10 mouse cellular contexts compared by ENCODE assay signal in genomic region chr10:28485574-28485973, GRCm38 (mm10).
DNase-seq lines count a peak whose midpoint lies in the region; ATAC-seq and TF ChIP-seq lines count a peak whose summit lies in the region.
"Had no signal": no experiment of that assay in that cellular context is flagged by ENCODE, and none has a peak within 500 bp of the region (broad histone marks: within the 10 kb centered on the region; RNA-seq: fewer than 3 reads in every experiment).

No protein-coding gene starts in this region.

- no peak for TF ChIP-seq POLR2A in bone marrow, adult 2 months (IDR thresholded peaks at IDR 0.05; ENCODE audit: borderline replicate concordance, control insufficient read depth, low read depth, low read length)

- WGBS in neural tube, embryonic 12.5 days: 33% methylated on average over 3 of the region's 3 CpGs
- 31% methylated on average over 3 of the region's 3 CpGs for WGBS in neural tube, embryonic 15.5 days
- 21% methylated on average over 3 of the region's 3 CpGs for WGBS in bone marrow, adult 2 months
- 53% methylated on average over 3 of the region's 3 CpGs for WGBS in kidney, embryonic 15.5 days
- 19% methylated on average over 3 of the region's 3 CpGs for WGBS in liver, embryonic 16.5 days (ENCODE audit: insufficient replicate concordance)

- no peaks in the 10 kb centered on the region for H3K36me3 ChIP-seq in neural tube, embryonic 12.5 days
- no peaks in the 10 kb centered on the region for H3K36me3 ChIP-seq in neural tube, embryonic 15.5 days
- H3K36me3 ChIP-seq in kidney, embryonic 15.5 days: no peaks in the 10 kb centered on the region
- no peaks in the 10 kb centered on the region for H3K36me3 ChIP-seq in liver, embryonic 16.5 days (ENCODE audit: control insufficient read depth, insufficient read depth)
- H3K36me3 ChIP-seq: neural tube, embryonic 13.5 days had no signal

- H3K4me2 ChIP-seq in neural tube, embryonic 12.5 days (replicated peaks): no peak overlapping the region
- no peak overlapping the region for H3K4me2 ChIP-seq in neural tube, embryonic 15.5 days
- no peak overlapping the region for H3K4me2 ChIP-seq in kidney, embryonic 15.5 days
- no peak overlapping the region for H3K4me2 ChIP-seq in liver, embryonic 16.5 days (ENCODE audit: low read depth, low read length)
- H3K4me2 ChIP-seq: neural tube, embryonic 13.5 days had no signal

- H3K27me3 ChIP-seq in neural tube, embryonic 12.5 days (replicated peaks): no peaks in the 10 kb centered on the region
- H3K27me3 ChIP-seq in neural tube, embryonic 15.5 days (replicated peaks): no peaks in the 10 kb centered on the region
- H3K27me3 ChIP-seq in kidney, embryonic 15.5 days: no peaks in the 10 kb centered on the region
- H3K27me3 ChIP-seq in liver, embryonic 16.5 days (ENCODE audit: control insufficient read depth, insufficient read depth, low read depth, low read length): no peaks in the 10 kb centered on the region
- H3K27me3 ChIP-seq: neural tube, embryonic 13.5 days had no signal

- ATAC-seq in neural tube, embryonic 12.5 days (ENCODE audit: low FRiP score, low read depth): peak; percentile 58
- no peak for ATAC-seq in neural tube, embryonic 15.5 days (ENCODE audit: low FRiP score)
- ATAC-seq in erythroid progenitor cell, adult 5-6 weeks (replicated peaks; ENCODE audit: low FRiP score, poor library complexity, severe bottlenecking): 0 out of 2 replicates have a peak, but pooled peaks have one; percentile 39
- ATAC-seq in kidney, embryonic 15.5 days (replicated peaks; ENCODE audit: low FRiP score): 0 out of 2 replicates have a peak, but pooled peaks have one; percentile 25
- ATAC-seq in liver, embryonic 16.5 days (ENCODE audit: low read depth): 0 out of 2 replicates have a peak, but pooled peaks have one; percentile 30
- ATAC-seq in monocyte, adult 5-6 weeks (replicated peaks; ENCODE audit: insufficient number of reproducible peaks, low FRiP score, low TSS enrichment, poor library complexity, severe bottlenecking): no peak

- no peak overlapping the region for H3K4me3 ChIP-seq in neural tube, embryonic 12.5 days
- no peak overlapping the region for H3K4me3 ChIP-seq in neural tube, embryonic 15.5 days (replicated peaks)
- H3K4me3 ChIP-seq in bone marrow, adult 2 months (replicated peaks; ENCODE audit: control insufficient read depth, low read depth, low read length): no peak overlapping the region
- H3K4me3 ChIP-seq in kidney, embryonic 15.5 days (replicated peaks): no peak overlapping the region
- no peak overlapping the region for H3K4me3 ChIP-seq in liver, embryonic 16.5 days (ENCODE audit: low read depth, low read length)
- H3K4me3 ChIP-seq: erythroblast, embryonic 14.5 days; neural tube, embryonic 13.5 days had no signal

- no peak overlapping the region for H3K9ac ChIP-seq in neural tube, embryonic 12.5 days
- H3K9ac ChIP-seq in neural tube, embryonic 15.5 days (replicated peaks): no peak overlapping the region
- no peak overlapping the region for H3K9ac ChIP-seq in kidney, embryonic 15.5 days
- H3K9ac ChIP-seq in liver, embryonic 16.5 days (ENCODE audit: low read depth, low read length): no peak overlapping the region
- H3K9ac ChIP-seq: neural tube, embryonic 13.5 days had no signal

- no peak overlapping the region for H3K27ac ChIP-seq in neural tube, embryonic 12.5 days
- H3K27ac ChIP-seq in neural tube, embryonic 15.5 days (replicated peaks): no peak overlapping the region
- no peak overlapping the region for H3K27ac ChIP-seq in bone marrow, adult 2 months (ENCODE audit: control insufficient read depth, insufficient read depth, low read depth, low read length, poor library complexity)
- no peak overlapping the region for H3K27ac ChIP-seq in kidney, embryonic 15.5 days
- H3K27ac ChIP-seq in liver, embryonic 16.5 days (ENCODE audit: low read length): no peak overlapping the region
- H3K27ac ChIP-seq: neural tube, embryonic 13.5 days had no signal

- DNase-seq in ovary, postnatal 36 days (ENCODE audit: low spot score): peak; percentile 52

- no peaks in the 10 kb centered on the region for H3K4me1 ChIP-seq in neural tube, embryonic 12.5 days
- H3K4me1 ChIP-seq in neural tube, embryonic 15.5 days: no peaks in the 10 kb centered on the region
- H3K4me1 ChIP-seq in bone marrow, adult 2 months (ENCODE audit: control insufficient read depth, insufficient read depth, low read length): no peaks in the 10 kb centered on the region
- no peaks in the 10 kb centered on the region for H3K4me1 ChIP-seq in kidney, embryonic 15.5 days
- no peaks in the 10 kb centered on the region for H3K4me1 ChIP-seq in liver, embryonic 16.5 days (ENCODE audit: control insufficient read depth, low read depth, low read length)
- H3K4me1 ChIP-seq: neural tube, embryonic 13.5 days had no signal

- no peaks in the 10 kb centered on the region for H3K9me3 ChIP-seq in neural tube, embryonic 12.5 days
- H3K9me3 ChIP-seq in neural tube, embryonic 15.5 days (replicated peaks): no peaks in the 10 kb centered on the region
- H3K9me3 ChIP-seq in kidney, embryonic 15.5 days (replicated peaks): no peaks in the 10 kb centered on the region
- H3K9me3 ChIP-seq in liver, embryonic 16.5 days (replicated peaks; ENCODE audit: control insufficient read depth, low read length): no peaks in the 10 kb centered on the region
- H3K9me3 ChIP-seq: neural tube, embryonic 13.5 days had no signal

- TF ChIP-seq CTCF in bone marrow, adult 2 months (IDR thresholded peaks at IDR 0.05; ENCODE audit: control insufficient read depth, insufficient read depth, low read length): peak; percentile 58

Comparison
In these comparisons a context has a peak if more than half of its experiments do, and no peak if none do; other contexts are left out.
1. ATAC-seq: peak in neural tube, embryonic 12.5 days (single experiment), erythroid progenitor cell, adult 5-6 weeks (single experiment), kidney, embryonic 15.5 days (single experiment) and liver, embryonic 16.5 days (single experiment); none in neural tube, embryonic 15.5 days (single experiment) and monocyte, adult 5-6 weeks (single experiment).